Mouse (Mus musculus) WW6 (cell line): ENCODE measurements around the gene Olfr1025-ps1.

Experiments
- DNase-seq: peaks from one replicate; pipeline ENCODE4 v3.0.0-alpha.2; 2013; ENCODE audit warnings: low read depth, low spot score

Olfr1025-ps1 gene

DNA sequence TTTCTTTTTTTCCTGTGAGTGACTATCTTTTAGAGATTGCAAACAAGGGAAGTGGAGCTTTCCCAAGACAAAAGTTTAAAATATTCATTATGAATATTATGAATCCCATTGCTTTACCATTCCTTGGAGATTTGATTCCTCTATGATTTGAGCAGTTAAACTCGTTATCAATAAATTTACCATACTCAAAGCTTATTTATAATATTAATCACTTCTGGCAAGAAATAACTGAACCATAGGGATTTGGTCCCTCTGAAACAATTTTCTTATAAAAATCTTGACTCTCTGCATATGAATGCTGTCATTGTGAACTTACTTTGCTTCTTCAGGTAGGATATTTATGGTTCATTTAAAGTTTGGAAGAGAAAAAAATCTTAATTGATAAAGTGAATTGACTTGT lies at the start of gene Olfr1025-ps1:
Gene Olfr1025-ps1 (plus strand): TSS at position 301 of the 400 bp plus-strand sequence.
- DNase-seq = no peak

GRCm38 (mm10) chr2:85868294-85868693 lies 46.7 kb upstream of the Olfr1025-ps1 start, which contains the start of gene Olfr1022:
Gene Olfr1022, plus strand, starts transcription at chr2:85868594.
- DNase-seq = no peak

- no peak for DNase-seq
Measured at GRCm38 (mm10) chr2:85885340-85885739, 29.7 kb upstream of the Olfr1025-ps1 start, which contains the start of gene Olfr1023. Gene Olfr1023, plus strand, starts transcription at chr2:85885640.

GRCm38 (mm10) chr2:85904952-85905351 lies 10.0 kb upstream of the Olfr1025-ps1 start, which contains the start of gene Olfr1024:
Gene Olfr1024, minus strand, starts transcription at chr2:85905052.
- no peak for DNase-seq

- no peak for DNase-seq
Measured at GRCm38 (mm10) chr2:85913197-85913596, 1.8 kb upstream of the Olfr1025-ps1 start.

GRCm38 (mm10) chr2:85921258-85921657 lies 6.3 kb downstream of the Olfr1025-ps1 start, which contains the start of gene Olfr1026:
Gene Olfr1026, plus strand, starts transcription at chr2:85921558.
- no peak for DNase-seq

- no peak for DNase-seq
Measured at GRCm38 (mm10) chr2:85950137-85950536, 35.1 kb downstream of the Olfr1025-ps1 start, which contains the start of gene Olfr1028. Gene Olfr1028, plus strand, starts transcription at chr2:85950437.
